Mouse (Mus musculus) kidney, adult 2 months (tissue): ENCODE measurements around the gene Ap4b1.

Experiments
- CTCF ChIP-seq: fragments of 200-500 bp; conservative IDR thresholded peaks from 2 replicates; pipeline ENCODE4 v1.5.1; 2011; ENCODE audit warnings: low read depth, mild to moderate bottlenecking, control low read depth, low read length, moderate library complexity, mixed read lengths; ENCODE audit not compliant: insufficient read depth, insufficient read length
- POLR2A ChIP-seq: fragments of 200-500 bp; IDR thresholded peaks from one replicate; pipeline ENCODE4 v1.6.1; 2011; ENCODE audit warnings: low read depth, low read length, control low read depth

DNA sequence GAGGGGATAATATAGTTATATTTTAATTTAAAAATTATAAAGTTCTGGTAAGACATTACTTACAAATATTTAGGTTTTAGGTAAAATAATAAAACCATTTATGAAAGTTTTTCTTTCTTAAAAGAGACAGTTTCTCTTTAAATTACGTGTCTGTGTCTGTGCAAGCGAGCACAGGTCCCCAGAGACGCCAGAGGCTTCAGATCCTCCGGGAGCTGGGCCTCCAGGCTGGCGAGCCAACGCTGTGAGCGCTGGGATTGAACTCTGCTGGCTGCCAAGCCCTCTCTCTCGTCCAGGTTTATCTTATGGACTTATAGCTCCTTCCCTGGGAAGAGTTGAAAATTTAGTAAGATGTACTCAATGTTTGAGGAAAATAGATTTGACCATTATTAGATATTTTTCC lies 44.5 kb downstream of the Ap4b1 start:
- TF ChIP-seq POLR2A (no peak), CTCF (no peak)
